Mouse (Mus musculus) kidney, embryonic 14.5 days (tissue): ENCODE results near the gene Ctsh. TPM values are rescaled to one million over a fixed set of nuclear protein-coding genes. Genes with fewer than 3 reads are reported as not detected.
"Not testable (repeated sequence)": the region's sequence is repeated elsewhere in the genome, so short reads cannot be mapped to it uniquely, and the experiment has no call there.

Source experiments
- ATAC-seq: fragments of 200-750 bp; cut with Nextera tagmentation; 2 replicates; pipeline ENCODE4 v1.8.0; 2017; ENCODE audit warnings: moderate number of reproducible peaks, mild to moderate bottlenecking, moderate TSS enrichment, moderate library complexity; ENCODE audit not compliant: low FRiP score, low TSS enrichment
- H3K27ac ChIP-seq: fragments of 300-500 bp; sonication (generic); 2 replicates; pipeline ENCODE4 v1.5.1; 2014; ENCODE audit warnings: low read depth, mild to moderate bottlenecking, low read length, moderate library complexity, mixed read lengths
- H3K27me3 ChIP-seq: fragments of 300-500 bp; sonication (generic); 2 replicates; pipeline ENCODE4 v1.6.1; 2014; ENCODE audit warnings: mild to moderate bottlenecking, low read length; ENCODE audit not compliant: control insufficient read depth, insufficient read depth
- H3K36me3 ChIP-seq: fragments of 300-500 bp; sonication (generic); 2 replicates; pipeline ENCODE4 v1.6.1; 2014; ENCODE audit warnings: low read length, mixed read lengths; ENCODE audit not compliant: control insufficient read depth, insufficient read depth
- H3K4me1 ChIP-seq: fragments of 300-500 bp; sonication (generic); 2 replicates; pipeline ENCODE4 v1.6.1; 2014; ENCODE audit warnings: low read length, mixed read lengths; ENCODE audit not compliant: control insufficient read depth, insufficient read depth
- H3K4me2 ChIP-seq: fragments of 300-500 bp; sonication (generic); replicated peaks from 2 replicates; pipeline ENCODE4 v1.6.1; 2014; ENCODE audit warnings: low read depth, mild to moderate bottlenecking, low read length
- H3K4me3 ChIP-seq: fragments of 300-500 bp; sonication (generic); 2 replicates; pipeline ENCODE4 v1.5.1; 2014; ENCODE audit warnings: mild to moderate bottlenecking, low read length
- H3K9ac ChIP-seq: fragments of 300-500 bp; sonication (generic); 2 replicates; pipeline ENCODE4 v1.6.1; 2014; ENCODE audit warnings: low read depth, mild to moderate bottlenecking, low read length, moderate library complexity
- H3K9me3 ChIP-seq: fragments of 300-500 bp; sonication (generic); 2 replicates; pipeline ENCODE4 v1.6.1; 2016; ENCODE audit warnings: low read length; ENCODE audit not compliant: control insufficient read depth
- WGBS: fragments of 180-500 bp; shearing (Covaris S2); extraction: QIAGEN DNeasy Blood & Tissue Kit; methylation state at CpG from one replicate; pipeline ENCODE4 v1.1.7; 2014; 5-methylcytosine and 5-hydroxymethylcytosine counted together
- polyA plus RNA-seq: library from polyadenylated mRNA; unstranded; fragments of >200 nt; fragmentation: Nextera tagmentation; extraction: Ambion mirVana; gene quantifications from 2 replicates; pipeline ENCODE4 v1.2.1, GENCODE M21; 2014

The Ctsh gene
- polyA plus RNA-seq, 1 experiment from 2014 or later: 70.4 TPM

- WGBS: 45% methylated on average over 5 of the region's 5 CpGs
- Histone ChIP-seq H3K36me3 (no peaks in the 10 kb centered on the region), H3K27ac (peak overlapping the region; percentile 47; the same call in 1 of the 2 replicates), H3K4me3 (no peak overlapping the region), H3K4me2 (no peak overlapping the region), H3K27me3 (no peaks in the 10 kb centered on the region), H3K9ac (no peak overlapping the region), H3K9me3 (peaks cover 4% of the 10 kb centered on the region; the same call in 1 of the 2 replicates), H3K4me1 (0 out of 2 replicates have a peak, but pooled peaks cover 2% of the 10 kb centered on the region)
- no peak for ATAC-seq
Observed at GRCm38 (mm10) chr9:90047937-90048627, 5.9 kb upstream of the Ctsh start.

GRCm38 (mm10) chr9:90054371-90055145, 606 bp downstream of the Ctsh start:
- H3K27me3 ChIP-seq: no peaks in the 10 kb centered on the region
- no peaks in the 10 kb centered on the region for H3K4me1 ChIP-seq
- H3K27ac ChIP-seq: peak overlapping the region; percentile 48; the same call in 1 of the 2 replicates
- no peaks in the 10 kb centered on the region for H3K36me3 ChIP-seq
- peak overlapping the region; percentile 57 for H3K4me3 ChIP-seq
- H3K4me2 ChIP-seq: peak overlapping the region; percentile 92
- no peaks in the 10 kb centered on the region for H3K9me3 ChIP-seq
- peak; percentile 94 for ATAC-seq
- under 1% methylated on average over 37 of the region's 37 CpGs for WGBS
- peak overlapping the region; percentile 56 for H3K9ac ChIP-seq

GRCm38 (mm10) chr9:90055409-90055808, 1.5 kb downstream of the Ctsh start:
- Histone ChIP-seq H3K27ac (no peak overlapping the region), H3K4me1 (no peaks in the 10 kb centered on the region), H3K36me3 (no peaks in the 10 kb centered on the region), H3K27me3 (no peaks in the 10 kb centered on the region), H3K4me3 (peak overlapping the region; percentile 57; the same call in 1 of the 2 replicates), H3K9ac (no peak overlapping the region), H3K9me3 (no peaks in the 10 kb centered on the region), H3K4me2 (peak overlapping the region; percentile 92)
- WGBS: 53% methylated on average over 5 of the region's 5 CpGs
- no peak for ATAC-seq

- H3K9ac ChIP-seq: no peak overlapping the region
- no peak overlapping the region for H3K4me2 ChIP-seq
- no peak for ATAC-seq
- 63% methylated on average over 3 of the region's 3 CpGs for WGBS
- no peaks in the 10 kb centered on the region for H3K27me3 ChIP-seq
- no peak overlapping the region for H3K4me3 ChIP-seq
- H3K36me3 ChIP-seq: no peaks in the 10 kb centered on the region
- H3K4me1 ChIP-seq: no peaks in the 10 kb centered on the region
- no peaks in the 10 kb centered on the region for H3K9me3 ChIP-seq
- H3K27ac ChIP-seq: no peak overlapping the region
Observed at GRCm38 (mm10) chr9:90055911-90056310, 2.0 kb downstream of the Ctsh start.

- H3K36me3 ChIP-seq: no peaks in the 10 kb centered on the region
- no peak for ATAC-seq
- H3K27ac ChIP-seq: no peak overlapping the region
- no peak overlapping the region for H3K4me2 ChIP-seq
- H3K9ac ChIP-seq: no peak overlapping the region
- H3K4me1 ChIP-seq: no peaks in the 10 kb centered on the region
- WGBS: 87% methylated on average over 2 of the region's 2 CpGs
- no peaks in the 10 kb centered on the region for H3K27me3 ChIP-seq
- H3K9me3 ChIP-seq: no peaks in the 10 kb centered on the region
- H3K4me3 ChIP-seq: no peak overlapping the region
Observed at GRCm38 (mm10) chr9:90056716-90057115, 2.8 kb downstream of the Ctsh start.

- Histone ChIP-seq H3K9me3 (no peaks in the 10 kb centered on the region), H3K27me3 (no peaks in the 10 kb centered on the region), H3K36me3 (0 out of 2 replicates have a peak, but pooled peaks cover 2% of the 10 kb centered on the region), H3K9ac (no peak overlapping the region), H3K4me2 (no peak overlapping the region), H3K4me1 (no peaks in the 10 kb centered on the region), H3K27ac (no peak overlapping the region), H3K4me3 (no peak overlapping the region)
- no peak for ATAC-seq
- 78% methylated on average over 9 of the region's 9 CpGs for WGBS
Observed at GRCm38 (mm10) chr9:90059828-90060573, 6.0 kb downstream of the Ctsh start.

- Histone ChIP-seq H3K27ac (no peak overlapping the region), H3K36me3 (0 out of 2 replicates have a peak, but pooled peaks cover 2% of the 10 kb centered on the region), H3K27me3 (no peaks in the 10 kb centered on the region), H3K9me3 (no peaks in the 10 kb centered on the region), H3K9ac (no peak overlapping the region), H3K4me2 (no peak overlapping the region), H3K4me3 (no peak overlapping the region), H3K4me1 (no peaks in the 10 kb centered on the region)
- 92% methylated on average over 2 of the region's 2 CpGs for WGBS
- ATAC-seq: no peak
Observed at GRCm38 (mm10) chr9:90060574-90060875, 6.6 kb downstream of the Ctsh start.

GRCm38 (mm10) chr9:90060932-90061331, 7.0 kb downstream of the Ctsh start:
- WGBS: 88% methylated on average over 5 of the region's 5 CpGs
- H3K9me3 ChIP-seq, H3K27ac ChIP-seq, H3K4me2 ChIP-seq, ATAC-seq, H3K4me1 ChIP-seq, H3K4me3 ChIP-seq, H3K27me3 ChIP-seq, H3K9ac ChIP-seq, H3K36me3 ChIP-seq: not testable (repeated sequence)
